Mouse (Mus musculus): ENCODE results near the gene Stim1. TPM values are rescaled to one million over a fixed set of nuclear protein-coding genes. Genes with fewer than 3 reads are reported as not detected.

Stim1 gene
- polyA plus RNA-seq, 1 experiment from 2014 or later, result 36.4 TPM

DNA sequence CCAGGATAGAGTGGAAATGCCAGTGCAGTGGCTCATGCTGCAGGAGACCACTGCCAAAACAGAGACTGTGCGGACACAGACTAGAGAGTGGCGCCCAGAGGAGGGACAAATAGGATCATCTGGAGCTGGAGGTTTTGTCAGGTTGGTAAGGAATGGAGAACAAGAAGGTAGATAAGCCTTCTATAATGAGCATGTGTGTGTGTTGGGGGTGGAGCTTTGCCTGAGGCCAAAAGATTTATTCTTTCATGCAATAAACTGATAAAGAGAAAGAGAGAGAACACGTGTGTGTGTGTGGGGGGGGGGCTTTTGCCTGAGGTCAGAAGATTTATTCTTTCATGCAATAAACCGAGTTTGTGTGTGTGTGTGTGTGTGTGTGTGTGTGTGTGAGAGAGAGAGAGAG, 34.5 kb upstream of the Stim1 start:
- H3K9ac ChIP-seq (ENCODE audit: low read depth, low read length), result no peak overlapping the region
- H3K4me3 ChIP-seq (ENCODE audit: low read depth, low read length), result no peak overlapping the region
- DNase-seq (ENCODE audit: low spot score) (no peak), ATAC-seq (ENCODE audit: low read depth) (no peak)
- no peaks in the 10 kb centered on the region for H3K4me1 ChIP-seq (ENCODE audit: control insufficient read depth, insufficient read depth, low read length)
- H3K27me3 ChIP-seq (replicated peaks; ENCODE audit: control insufficient read depth, insufficient read depth, low read length), result no peaks in the 10 kb centered on the region
- no peak overlapping the region for H3K4me2 ChIP-seq (ENCODE audit: low read depth, low read length)
- H3K9me3 ChIP-seq (ENCODE audit: control insufficient read depth, low read length), result no peaks in the 10 kb centered on the region
- H3K36me3 ChIP-seq (ENCODE audit: control insufficient read depth, insufficient read depth, low read length), result peaks cover 62% of the 10 kb centered on the region
- no peak overlapping the region for H3K27ac ChIP-seq (replicated peaks; ENCODE audit: low read depth, low read length)
- WGBS, result 73% methylated on average over 4 of the region's 4 CpGs

GRCm38 (mm10) chr7:102238686-102239286, 28.8 kb upstream of the Stim1 start:
- Histone ChIP-seq H3K9me3 (ENCODE audit: control insufficient read depth, low read length) (no peaks in the 10 kb centered on the region), H3K4me2 (ENCODE audit: low read depth, low read length) (no peak overlapping the region), H3K4me1 (ENCODE audit: control insufficient read depth, insufficient read depth, low read length) (no peaks in the 10 kb centered on the region), H3K27ac (replicated peaks; ENCODE audit: low read depth, low read length) (no peak overlapping the region), H3K4me3 (ENCODE audit: low read depth, low read length) (no peak overlapping the region), H3K9ac (ENCODE audit: low read depth, low read length) (no peak overlapping the region), H3K27me3 (replicated peaks; ENCODE audit: control insufficient read depth, insufficient read depth, low read length) (no peaks in the 10 kb centered on the region), H3K36me3 (ENCODE audit: control insufficient read depth, insufficient read depth, low read length) (peaks cover 67% of the 10 kb centered on the region)
- DNase-seq (ENCODE audit: low spot score), result no peak
- WGBS, result 75% methylated on average over 8 of the region's 8 CpGs
- no peak for ATAC-seq (ENCODE audit: low read depth)

DNA sequence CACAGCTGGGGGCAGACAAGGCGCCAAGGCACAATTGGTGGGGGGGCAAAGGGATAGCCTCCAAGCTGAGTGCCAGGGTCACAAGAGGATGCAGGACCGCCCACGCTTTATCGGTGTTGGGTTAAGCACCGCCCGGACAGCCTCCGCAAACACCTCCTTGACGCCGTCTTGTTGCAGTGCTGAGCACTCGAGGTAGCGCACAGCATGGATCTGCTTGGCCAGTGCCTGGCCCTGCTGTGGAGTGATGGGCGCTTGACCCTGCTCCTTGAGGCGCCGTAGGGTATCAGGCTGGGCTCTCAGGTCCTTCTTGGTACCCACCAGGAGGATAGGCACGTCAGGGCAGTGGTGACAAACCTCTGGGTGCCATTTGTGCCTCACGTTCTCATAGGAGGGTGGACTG, 28.0 kb upstream of the Stim1 start:
- Histone ChIP-seq H3K36me3 (ENCODE audit: control insufficient read depth, insufficient read depth, low read length) (peaks cover 67% of the 10 kb centered on the region), H3K4me1 (ENCODE audit: control insufficient read depth, insufficient read depth, low read length) (no peaks in the 10 kb centered on the region), H3K27me3 (replicated peaks; ENCODE audit: control insufficient read depth, insufficient read depth, low read length) (no peaks in the 10 kb centered on the region), H3K4me3 (ENCODE audit: low read depth, low read length) (no peak overlapping the region), H3K9ac (ENCODE audit: low read depth, low read length) (no peak overlapping the region), H3K4me2 (ENCODE audit: low read depth, low read length) (no peak overlapping the region), H3K9me3 (ENCODE audit: control insufficient read depth, low read length) (no peaks in the 10 kb centered on the region), H3K27ac (replicated peaks; ENCODE audit: low read depth, low read length) (no peak overlapping the region)
- 97% methylated on average over 16 of the region's 16 CpGs for WGBS
- no peak for DNase-seq (ENCODE audit: low spot score)
- no peak for ATAC-seq (ENCODE audit: low read depth)

DNA sequence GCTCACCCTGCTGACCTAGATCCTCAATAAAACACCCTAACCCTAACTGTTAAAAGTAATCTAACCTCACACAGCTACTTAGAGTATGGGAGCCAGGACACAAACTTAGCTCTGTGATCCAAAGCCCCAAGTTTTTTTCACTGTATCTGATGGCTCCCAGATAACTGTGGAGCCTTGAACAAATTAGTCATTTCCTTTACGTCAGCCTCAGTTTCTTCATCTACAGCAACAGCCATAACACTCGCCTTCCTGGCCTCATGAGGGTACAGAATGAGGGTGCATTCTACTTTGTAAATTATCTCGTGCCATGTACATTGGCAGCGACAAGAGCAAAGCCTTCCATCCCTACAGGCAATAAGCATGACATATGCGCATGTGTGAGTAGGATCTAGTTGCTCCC, 25.2 kb upstream of the Stim1 start:
- no peak overlapping the region for H3K4me2 ChIP-seq (ENCODE audit: low read depth, low read length)
- H3K27ac ChIP-seq (replicated peaks; ENCODE audit: low read depth, low read length), result no peak overlapping the region
- H3K9ac ChIP-seq (ENCODE audit: low read depth, low read length), result no peak overlapping the region
- H3K27me3 ChIP-seq (replicated peaks; ENCODE audit: control insufficient read depth, insufficient read depth, low read length), result no peaks in the 10 kb centered on the region
- 87% methylated on average over 5 of the region's 5 CpGs for WGBS
- peaks cover 40% of the 10 kb centered on the region for H3K36me3 ChIP-seq (ENCODE audit: control insufficient read depth, insufficient read depth, low read length)
- DNase-seq (ENCODE audit: low spot score), result no peak
- H3K4me3 ChIP-seq (ENCODE audit: low read depth, low read length), result no peak overlapping the region
- no peak for ATAC-seq (ENCODE audit: low read depth)
- H3K9me3 ChIP-seq (ENCODE audit: control insufficient read depth, low read length), result no peaks in the 10 kb centered on the region
- peaks cover 17% of the 10 kb centered on the region for H3K4me1 ChIP-seq (ENCODE audit: control insufficient read depth, insufficient read depth, low read length)

DNA sequence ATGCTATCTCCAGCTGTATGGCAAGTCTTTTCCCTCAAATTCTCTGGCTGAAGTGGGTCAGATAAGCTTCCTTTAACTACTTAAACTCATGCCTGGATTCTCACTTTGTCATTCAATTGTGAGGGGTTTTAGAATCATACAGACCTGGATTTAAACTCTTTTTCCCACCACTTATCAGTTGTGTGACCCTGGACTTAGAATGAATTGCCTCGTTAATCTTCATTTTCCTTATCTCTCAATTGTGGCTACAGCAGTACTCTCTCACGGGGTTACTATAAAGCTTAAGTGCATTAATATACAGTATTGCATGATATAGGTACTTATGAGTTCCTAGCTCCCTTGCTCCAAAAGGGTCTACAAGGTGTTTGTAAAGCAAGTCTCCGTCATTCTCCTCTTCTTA, 24.7 kb upstream of the Stim1 start:
- no peak overlapping the region for H3K4me3 ChIP-seq (ENCODE audit: low read depth, low read length)
- H3K4me2 ChIP-seq (ENCODE audit: low read depth, low read length), result no peak overlapping the region
- 87% methylated on average over 3 of the region's 3 CpGs for WGBS
- H3K9me3 ChIP-seq (ENCODE audit: control insufficient read depth, low read length), result no peaks in the 10 kb centered on the region
- H3K27me3 ChIP-seq (replicated peaks; ENCODE audit: control insufficient read depth, insufficient read depth, low read length), result no peaks in the 10 kb centered on the region
- peaks cover 35% of the 10 kb centered on the region for H3K36me3 ChIP-seq (ENCODE audit: control insufficient read depth, insufficient read depth, low read length)
- H3K4me1 ChIP-seq (ENCODE audit: control insufficient read depth, insufficient read depth, low read length), result peaks cover 23% of the 10 kb centered on the region
- DNase-seq (ENCODE audit: low spot score) (no peak), ATAC-seq (ENCODE audit: low read depth) (no peak)
- no peak overlapping the region for H3K27ac ChIP-seq (replicated peaks; ENCODE audit: low read depth, low read length)
- H3K9ac ChIP-seq (ENCODE audit: low read depth, low read length), result no peak overlapping the region

GRCm38 (mm10) chr7:102243870-102244269, 23.7 kb upstream of the Stim1 start:
- no peak overlapping the region for H3K9ac ChIP-seq (ENCODE audit: low read depth, low read length)
- no peak overlapping the region for H3K4me2 ChIP-seq (ENCODE audit: low read depth, low read length)
- H3K27me3 ChIP-seq (replicated peaks; ENCODE audit: control insufficient read depth, insufficient read depth, low read length), result no peaks in the 10 kb centered on the region
- DNase-seq (ENCODE audit: low spot score) (no peak), ATAC-seq (ENCODE audit: low read depth) (no peak)
- H3K27ac ChIP-seq (replicated peaks; ENCODE audit: low read depth, low read length), result no peak overlapping the region
- no peak overlapping the region for H3K4me3 ChIP-seq (ENCODE audit: low read depth, low read length)
- H3K4me1 ChIP-seq (ENCODE audit: control insufficient read depth, insufficient read depth, low read length), result peaks cover 30% of the 10 kb centered on the region
- WGBS, result 80% methylated on average over 2 of the region's 2 CpGs
- H3K9me3 ChIP-seq (ENCODE audit: control insufficient read depth, low read length), result no peaks in the 10 kb centered on the region
- H3K36me3 ChIP-seq (ENCODE audit: control insufficient read depth, insufficient read depth, low read length), result peaks cover 25% of the 10 kb centered on the region

DNA sequence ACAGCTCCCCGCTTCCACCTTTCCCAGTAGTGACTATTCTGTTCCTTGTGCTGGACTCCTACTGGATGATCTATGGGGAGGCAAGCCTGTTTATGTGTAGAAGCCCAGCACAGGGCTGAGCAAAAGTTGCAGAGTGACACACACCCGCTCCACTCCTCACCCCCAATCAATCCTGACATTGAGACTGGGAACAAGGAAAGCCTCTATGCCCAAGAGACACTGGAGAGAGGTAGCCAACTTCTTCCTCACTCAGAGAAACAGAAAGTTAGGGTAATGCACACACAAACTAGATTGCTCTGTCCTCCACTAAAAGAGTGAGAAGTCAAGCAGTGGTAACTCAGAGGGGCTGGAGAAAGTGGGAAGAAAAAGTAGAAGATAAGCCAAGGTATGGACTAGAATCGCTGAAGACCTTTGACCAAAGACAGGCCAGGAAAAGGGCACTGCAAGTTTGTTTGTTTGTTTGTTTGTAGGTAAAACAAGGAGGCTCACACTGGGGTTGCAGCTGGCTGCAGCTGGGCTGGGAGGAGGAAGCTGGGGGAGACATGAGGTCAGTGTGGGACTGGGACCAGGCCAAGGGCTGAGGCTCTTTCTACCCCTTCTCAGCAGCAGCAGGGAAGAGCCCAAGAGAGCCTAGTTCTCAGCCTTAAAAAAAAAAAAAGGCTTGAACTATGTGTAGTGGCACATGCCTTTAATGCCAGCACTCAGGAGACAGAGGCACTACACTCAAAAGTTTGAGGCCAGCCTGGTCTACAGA, 22.6 kb upstream of the Stim1 start:
- DNase-seq (ENCODE audit: low spot score) (no peak), ATAC-seq (ENCODE audit: low read depth) (no peak)
- Histone ChIP-seq H3K9ac (ENCODE audit: low read depth, low read length) (no peak overlapping the region; the same call in 1 of the 2 replicates), H3K4me3 (ENCODE audit: low read depth, low read length) (no peak overlapping the region), H3K27me3 (replicated peaks; ENCODE audit: control insufficient read depth, insufficient read depth, low read length) (no peaks in the 10 kb centered on the region), H3K4me1 (ENCODE audit: control insufficient read depth, insufficient read depth, low read length) (peaks cover 30% of the 10 kb centered on the region), H3K27ac (replicated peaks; ENCODE audit: low read depth, low read length) (no peak overlapping the region), H3K36me3 (ENCODE audit: control insufficient read depth, insufficient read depth, low read length) (peaks cover 16% of the 10 kb centered on the region), H3K4me2 (ENCODE audit: low read depth, low read length) (no peak overlapping the region), H3K9me3 (ENCODE audit: control insufficient read depth, low read length) (no peaks in the 10 kb centered on the region)
- WGBS, result 72% methylated on average over 3 of the region's 3 CpGs

GRCm38 (mm10) chr7:102245775-102246174, 21.8 kb upstream of the Stim1 start:
- Histone ChIP-seq H3K27me3 (replicated peaks; ENCODE audit: control insufficient read depth, insufficient read depth, low read length) (no peaks in the 10 kb centered on the region), H3K36me3 (ENCODE audit: control insufficient read depth, insufficient read depth, low read length) (peaks cover 8% of the 10 kb centered on the region; the same call in 1 of the 2 replicates), H3K4me2 (ENCODE audit: low read depth, low read length) (0 out of 2 replicates have a peak overlapping the region, but pooled peaks have one; percentile 7), H3K9ac (ENCODE audit: low read depth, low read length) (peak overlapping the region; percentile 38; the same call in 1 of the 2 replicates), H3K27ac (replicated peaks; ENCODE audit: low read depth, low read length) (0 out of 2 replicates have a peak overlapping the region, but pooled peaks have one; percentile 33), H3K4me1 (ENCODE audit: control insufficient read depth, insufficient read depth, low read length) (peaks cover 30% of the 10 kb centered on the region), H3K4me3 (ENCODE audit: low read depth, low read length) (no peak overlapping the region), H3K9me3 (ENCODE audit: control insufficient read depth, low read length) (no peaks in the 10 kb centered on the region)
- ATAC-seq (ENCODE audit: low read depth) (no peak), DNase-seq (ENCODE audit: low spot score) (no peak)
- 0% methylated on average over 1 of the region's 1 CpGs for WGBS
